Mouse (Mus musculus): ENCODE data around the gene Pdcd1lg2.

- TF ChIP-seq GATA1 (IDR thresholded peaks at IDR 0.05; ENCODE audit: borderline replicate concordance, low read length) (no peak), FLI1 (IDR thresholded peaks at IDR 0.05; ENCODE audit: low read length) (no peak)
These were observed 64.5 kb downstream of the Pdcd1lg2 start for GRCm38 (mm10) chr19:29475210-29475620.

Measured in megakaryocyte, embryonic 14.5 days (primary cell).